7 mouse cellular contexts compared by ENCODE assay signal in genomic region chr9:121719347-121720331, GRCm38 (mm10). TPM values are rescaled to one million over a fixed set of nuclear protein-coding genes. Genes with fewer than 3 reads are reported as not detected.
DNase-seq lines count a peak whose midpoint lies in the region; ATAC-seq and TF ChIP-seq lines count a peak whose summit lies in the region.

No protein-coding gene starts in this region.

- peak; percentile 34 for ATAC-seq in granulocyte monocyte progenitor cell, adult 5-6 weeks (replicated peaks; ENCODE audit: poor library complexity, severe bottlenecking)
- ATAC-seq in kidney, postnatal 0 days (replicated peaks; ENCODE audit: low FRiP score, low read depth) = peak; percentile 72
- peak; percentile 48 for ATAC-seq in megakaryocyte-erythroid progenitor cell, adult 5-6 weeks (replicated peaks; ENCODE audit: low FRiP score, low TSS enrichment, poor library complexity, severe bottlenecking)

- no peaks in the 10 kb centered on the region for H3K9me3 ChIP-seq in MEL (replicated peaks; ENCODE audit: insufficient read depth, low read length)
- no peaks in the 10 kb centered on the region for H3K9me3 ChIP-seq in kidney, postnatal 0 days (replicated peaks; ENCODE audit: low read length)

- peaks cover 44% of the 10 kb centered on the region for H3K79me2 ChIP-seq in MEL (ENCODE audit: control insufficient read depth, insufficient read depth, low read length, poor library complexity)

- H3K9ac ChIP-seq in MEL (ENCODE audit: control insufficient read depth, low read depth, low read length, poor library complexity, severe bottlenecking) = peak overlapping the region; percentile 86
- H3K9ac ChIP-seq in kidney, postnatal 0 days (ENCODE audit: low read depth, low read length) = peak overlapping the region; percentile 95

- no peaks in the 10 kb centered on the region for H3K27me3 ChIP-seq in MEL (ENCODE audit: control insufficient read depth in 1 of 2, insufficient read depth in 2 of 2, low read length in 2 of 2)
- no peaks in the 10 kb centered on the region for H3K27me3 ChIP-seq in kidney, postnatal 0 days (ENCODE audit: insufficient read depth, low read length)

- WGBS in kidney, postnatal 0 days = under 1% methylated on average over 69 of the region's 87 CpGs

- no peak for TF ChIP-seq CTCF in MEL (IDR thresholded peaks at IDR 0.05 in 2 of 3, conservative IDR thresholded peaks at IDR 0.05 in 1 of 3; ENCODE audit: control insufficient read depth in 1 of 3, insufficient read depth in 1 of 3, low read depth in 2 of 3, low read length in 3 of 3, poor library complexity in 1 of 3, severe bottlenecking in 1 of 3)
- TF ChIP-seq CTCF in kidney, postnatal 0 days (IDR thresholded peaks at IDR 0.05; ENCODE audit: low read depth) = no peak

- H3K4me3 ChIP-seq in MEL (ENCODE audit: control insufficient read depth in 1 of 2, insufficient read depth in 1 of 2, low read depth in 2 of 2, low read length in 2 of 2) = peak overlapping the region; percentile 75 to 83
- peak overlapping the region; percentile 71 for H3K4me3 ChIP-seq in kidney, postnatal 0 days (replicated peaks; ENCODE audit: low read depth, low read length)

- no peak for TF ChIP-seq EP300 in MEL (IDR thresholded peaks at IDR 0.05; ENCODE audit: low read depth in 1 of 2, low read length in 2 of 2)

- peaks cover 6 to 26% of the 10 kb centered on the region in 2 experiments for H3K36me3 ChIP-seq in MEL (ENCODE audit: control insufficient read depth in 1 of 2, insufficient read depth in 2 of 2, low read length in 2 of 2)
- no peaks in the 10 kb centered on the region for H3K36me3 ChIP-seq in kidney, postnatal 0 days (ENCODE audit: insufficient read depth, low read length)

- peak in 1 of 2 experiments; percentile 38; a peak in 1 of 4 replicates for TF ChIP-seq POLR2A in MEL (IDR thresholded peaks at IDR 0.05; ENCODE audit: control insufficient read depth in 1 of 2, insufficient read depth in 1 of 2, low read depth in 1 of 2, low read length in 2 of 2, poor library complexity in 1 of 2)

- H3K4me2 ChIP-seq in kidney, postnatal 0 days (ENCODE audit: low read length) = peak overlapping the region; percentile 84

- TF ChIP-seq RAD21 in MEL (IDR thresholded peaks at IDR 0.05; ENCODE audit: low read depth, low read length) = no peak

- peak; percentile 74 for DNase-seq in CD4-positive, CD25-positive, alpha-beta regulatory T cell, adult 2 months (ENCODE audit: low read depth, low spot score)
- peak; percentile 79 for DNase-seq in MEL (ENCODE audit: low read depth, low spot score)
- peak; percentile 41 to 49 for DNase-seq in cerebellum, postnatal 25 days
- peak; percentile 66 for DNase-seq in kidney, postnatal 0 days (ENCODE audit: low spot score)
- DNase-seq in spleen, postnatal 10 days (ENCODE audit: low spot score in 2 of 2) = peak; percentile 58 to 85

- H3K27ac ChIP-seq in MEL (ENCODE audit: control insufficient read depth, low read depth, low read length) = peak overlapping the region; percentile 68
- peak overlapping the region; percentile 98 for H3K27ac ChIP-seq in kidney, postnatal 0 days

- peaks cover 4 to 9% of the 10 kb centered on the region in 2 experiments; a peak in 3 of 4 replicates for H3K4me1 ChIP-seq in MEL (ENCODE audit: control insufficient read depth in 1 of 2, insufficient read depth in 2 of 2, low read length in 2 of 2)
- 0 out of 2 replicates have a peak, but pooled peaks cover 2% of the 10 kb centered on the region for H3K4me1 ChIP-seq in kidney, postnatal 0 days (replicated peaks; ENCODE audit: insufficient read depth, low read length)

TF ChIP-seq in MEL, 35 proteins besides CTCF, POLR2A, EP300 and RAD21:
- TF ChIP-seq TCF12 (IDR thresholded peaks at IDR 0.05; ENCODE audit: low read depth, low read length) (0 out of 2 replicates have a peak, but pooled peaks have one; percentile 24), GABPA (IDR thresholded peaks at IDR 0.05; ENCODE audit: low read depth, low read length) (no peak), MAZ (IDR thresholded peaks at IDR 0.05; ENCODE audit: low read depth, low read length) (no peak), ZNF384 (IDR thresholded peaks at IDR 0.05; ENCODE audit: low read depth, low read length) (peak; percentile 75), ELF1 (IDR thresholded peaks at IDR 0.05; ENCODE audit: low read depth, low read length) (no peak), TAL1 (IDR thresholded peaks at IDR 0.05; ENCODE audit: low read length) (no peak), SIN3A (IDR thresholded peaks at IDR 0.05; ENCODE audit: low read length) (peak; percentile 68), SMC3 (IDR thresholded peaks at IDR 0.05; ENCODE audit: low read depth, low read length) (0 out of 2 replicates have a peak, but pooled peaks have one; percentile 5), GATA1 (IDR thresholded peaks at IDR 0.05; ENCODE audit: low read depth, low read length) (no peak), MAX (IDR thresholded peaks at IDR 0.05; ENCODE audit: low read length) (peak; percentile 87), MYC (IDR thresholded peaks at IDR 0.05; ENCODE audit: low read depth, low read length) (peak; percentile 80), CHD1 (IDR thresholded peaks at IDR 0.05; ENCODE audit: low read depth, low read length) (peak; percentile 57; the same call in 1 of the 2 replicates), ZC3H11A (IDR thresholded peaks at IDR 0.05; ENCODE audit: low read depth, low read length) (no peak), MYB (IDR thresholded peaks at IDR 0.05; ENCODE audit: low read depth, low read length) (no peak), MXI1 (IDR thresholded peaks at IDR 0.05; ENCODE audit: low read depth, low read length) (peak; percentile 89)

RNA-seq across cellular contexts. Expression of gene Nktr, which starts 0.7 kb away (rescaled TPM):
- 32.0 and 32.4 TPM in 2 replicates for total RNA-seq in MEL (2012; rRNA removed)
- polyA plus RNA-seq in MEL (2012; ENCODE audit: insufficient read depth in 1 of 2, insufficient read length in 2 of 2, low read depth in 1 of 2, low replicate concordance in 2 of 2, missing spikeins in 1 of 2) = 10 to 100 TPM; 34.3 to 70.7 TPM
- total RNA-seq in granulocyte monocyte progenitor cell, adult 5-6 weeks (2014; fragmentation: Nextera tagmentation) = 140 and 176 TPM in 2 replicates
- total RNA-seq in granulocyte monocyte progenitor cell, adult 5-6 weeks (2017) = 130 and 131 TPM in 2 replicates
- 42.8 and 44.7 TPM in 2 replicates for polyA plus RNA-seq in kidney, postnatal 0 days (2015; fragmentation: Nextera tagmentation; extraction: Ambion mirVana)
- 161 and 173 TPM in 2 replicates for total RNA-seq in megakaryocyte-erythroid progenitor cell, adult 5-6 weeks (2014; fragmentation: Nextera tagmentation)
- total RNA-seq in megakaryocyte-erythroid progenitor cell, adult 5-6 weeks (2017) = 132 and 146 TPM in 2 replicates

RNA-seq across cellular contexts. Expression of gene Ss18l2, which starts 9.5 kb away (rescaled TPM):
- total RNA-seq in MEL (2012; rRNA removed) = 37.4 and 47.8 TPM in 2 replicates
- 10 to 100 TPM in 1 of 2 experiments, not detected in 1; 48.5 TPM for polyA plus RNA-seq in MEL (2012; ENCODE audit: insufficient read depth in 1 of 2, insufficient read length in 2 of 2, low read depth in 1 of 2, low replicate concordance in 2 of 2, missing spikeins in 1 of 2)
- 25.7 and 67.5 TPM in 2 replicates for total RNA-seq in granulocyte monocyte progenitor cell, adult 5-6 weeks (2014; fragmentation: Nextera tagmentation)
- 44.9 and 59.5 TPM in 2 replicates for total RNA-seq in granulocyte monocyte progenitor cell, adult 5-6 weeks (2017)
- 176 and 194 TPM in 2 replicates for polyA plus RNA-seq in kidney, postnatal 0 days (2015; fragmentation: Nextera tagmentation; extraction: Ambion mirVana)
- total RNA-seq in megakaryocyte-erythroid progenitor cell, adult 5-6 weeks (2014; fragmentation: Nextera tagmentation) = 57.8 and 77.0 TPM in 2 replicates
- 47.8 and 54.4 TPM in 2 replicates for total RNA-seq in megakaryocyte-erythroid progenitor cell, adult 5-6 weeks (2017)

RNA-seq across cellular contexts. Expression of gene Sec22c, which starts 14.3 kb away (rescaled TPM):
- 5.9 and 6.6 TPM in 2 replicates for total RNA-seq in MEL (2012; rRNA removed)
- 10 to 100 TPM in 1 of 2 experiments, not detected in 1; 10.9 TPM for polyA plus RNA-seq in MEL (2012; ENCODE audit: insufficient read depth in 1 of 2, insufficient read length in 2 of 2, low read depth in 1 of 2, low replicate concordance in 2 of 2, missing spikeins in 1 of 2)
- 14.7 and 18.2 TPM in 2 replicates for total RNA-seq in granulocyte monocyte progenitor cell, adult 5-6 weeks (2014; fragmentation: Nextera tagmentation)
- 4.7 and 10.5 TPM in 2 replicates for total RNA-seq in granulocyte monocyte progenitor cell, adult 5-6 weeks (2017)
- 7.4 and 8.1 TPM in 2 replicates for polyA plus RNA-seq in kidney, postnatal 0 days (2015; fragmentation: Nextera tagmentation; extraction: Ambion mirVana)
- 9.4 and 10.9 TPM in 2 replicates for total RNA-seq in megakaryocyte-erythroid progenitor cell, adult 5-6 weeks (2014; fragmentation: Nextera tagmentation)
- total RNA-seq in megakaryocyte-erythroid progenitor cell, adult 5-6 weeks (2017) = 1.9 and 3.1 TPM in 2 replicates

RNA-seq across cellular contexts. Expression of gene Zfp651, which starts 39.5 kb away (rescaled TPM):
- total RNA-seq in MEL (2012; rRNA removed) = 0.12 TPM in 1 of 2 replicates, not detected in the other
- polyA plus RNA-seq in MEL (2012; ENCODE audit: insufficient read depth in 1 of 2, insufficient read length in 2 of 2, low read depth in 1 of 2, low replicate concordance in 2 of 2, missing spikeins in 1 of 2) = under 1 TPM in 1 of 2 experiments, not detected in 1; 0.07 TPM
- 0.98 TPM in 1 of 2 replicates, not detected in the other for total RNA-seq in granulocyte monocyte progenitor cell, adult 5-6 weeks (2014; fragmentation: Nextera tagmentation)
- total RNA-seq in granulocyte monocyte progenitor cell, adult 5-6 weeks (2017) = 0.39 TPM in 1 of 2 replicates, not detected in the other
- polyA plus RNA-seq in kidney, postnatal 0 days (2015; fragmentation: Nextera tagmentation; extraction: Ambion mirVana) = 13.6 and 14.4 TPM in 2 replicates
- total RNA-seq in megakaryocyte-erythroid progenitor cell, adult 5-6 weeks (2014; fragmentation: Nextera tagmentation) = not detected in 2 replicates
- not detected in 2 replicates for total RNA-seq in megakaryocyte-erythroid progenitor cell, adult 5-6 weeks (2017)

RNA-seq across cellular contexts. Expression of gene Klhl40, which starts 57.8 kb away (rescaled TPM):
- total RNA-seq in MEL (2012; rRNA removed) = not detected in 2 replicates
- not detected for polyA plus RNA-seq in MEL (2012; ENCODE audit: insufficient read depth in 1 of 2, insufficient read length in 2 of 2, low read depth in 1 of 2, low replicate concordance in 2 of 2, missing spikeins in 1 of 2)
- 0.41 TPM in 1 of 2 replicates, not detected in the other for total RNA-seq in granulocyte monocyte progenitor cell, adult 5-6 weeks (2014; fragmentation: Nextera tagmentation)
- total RNA-seq in granulocyte monocyte progenitor cell, adult 5-6 weeks (2017) = not detected in 2 replicates
- polyA plus RNA-seq in kidney, postnatal 0 days (2015; fragmentation: Nextera tagmentation; extraction: Ambion mirVana) = 0.13 TPM in 1 of 2 replicates, not detected in the other
- not detected in 2 replicates for total RNA-seq in megakaryocyte-erythroid progenitor cell, adult 5-6 weeks (2014; fragmentation: Nextera tagmentation)
- total RNA-seq in megakaryocyte-erythroid progenitor cell, adult 5-6 weeks (2017) = not detected in 2 replicates

Comparison
In these comparisons a context has a peak if more than half of its experiments do, and no peak if none do; other contexts are left out.
1. Peak in every context shown above with its lines: DNase-seq, ATAC-seq, H3K4me3 ChIP-seq and H3K27ac ChIP-seq.